Mouse (Mus musculus) forebrain, embryonic 10.5 days (tissue): Measurements from ENCODE around the gene Tulp2. TPM values are rescaled to one million over a fixed set of nuclear protein-coding genes. Genes with fewer than 3 reads are reported as not detected.

Source experiments
- DNase-seq: peaks from one replicate; pipeline ENCODE4 v3.0.0-alpha.2; 2017; ENCODE audit warnings: low spot score; ENCODE audit errors: extremely low spot score
- H3K27ac ChIP-seq: fragments of 300-500 bp; sonication (generic); 2 replicates; pipeline ENCODE4 v1.5.1; 2016; ENCODE audit warnings: mild to moderate bottlenecking
- H3K27me3 ChIP-seq: fragments of 300-500 bp; sonication (generic); 2 replicates; pipeline ENCODE4 v1.6.1; 2016; ENCODE audit warnings: mild to moderate bottlenecking; ENCODE audit not compliant: poor library complexity, severe bottlenecking
- H3K36me3 ChIP-seq: fragments of 300-500 bp; sonication (generic); replicated peaks from 2 replicates; pipeline ENCODE4 v1.6.1; 2016; ENCODE audit warnings: mild to moderate bottlenecking, moderate library complexity
- H3K4me1 ChIP-seq: fragments of 300-500 bp; sonication (generic); 2 replicates; pipeline ENCODE4 v1.6.1; 2016
- H3K4me3 ChIP-seq: fragments of 300-500 bp; sonication (generic); 2 replicates; pipeline ENCODE4 v1.5.1; 2016; ENCODE audit warnings: mild to moderate bottlenecking, moderate library complexity
- H3K9me3 ChIP-seq: fragments of 300-500 bp; sonication (generic); 2 replicates; pipeline ENCODE4 v1.6.1; 2016; ENCODE audit warnings: mild to moderate bottlenecking, moderate library complexity
- WGBS: fragments of 180-500 bp; shearing (Covaris S2); methylation state at CpG from one replicate; pipeline ENCODE4 v1.1.7; 2016; 5-methylcytosine and 5-hydroxymethylcytosine counted together
- polyA plus RNA-seq: library from polyadenylated mRNA; unstranded; fragments of >200 nt; fragmentation: Nextera tagmentation; extraction: Ambion mirVana; gene quantifications from 2 replicates; pipeline ENCODE4 v1.2.1, GENCODE M21; 2016

Tulp2 gene
- polyA plus RNA-seq, 1 experiment from 2014 or later: 0.12 TPM

DNA sequence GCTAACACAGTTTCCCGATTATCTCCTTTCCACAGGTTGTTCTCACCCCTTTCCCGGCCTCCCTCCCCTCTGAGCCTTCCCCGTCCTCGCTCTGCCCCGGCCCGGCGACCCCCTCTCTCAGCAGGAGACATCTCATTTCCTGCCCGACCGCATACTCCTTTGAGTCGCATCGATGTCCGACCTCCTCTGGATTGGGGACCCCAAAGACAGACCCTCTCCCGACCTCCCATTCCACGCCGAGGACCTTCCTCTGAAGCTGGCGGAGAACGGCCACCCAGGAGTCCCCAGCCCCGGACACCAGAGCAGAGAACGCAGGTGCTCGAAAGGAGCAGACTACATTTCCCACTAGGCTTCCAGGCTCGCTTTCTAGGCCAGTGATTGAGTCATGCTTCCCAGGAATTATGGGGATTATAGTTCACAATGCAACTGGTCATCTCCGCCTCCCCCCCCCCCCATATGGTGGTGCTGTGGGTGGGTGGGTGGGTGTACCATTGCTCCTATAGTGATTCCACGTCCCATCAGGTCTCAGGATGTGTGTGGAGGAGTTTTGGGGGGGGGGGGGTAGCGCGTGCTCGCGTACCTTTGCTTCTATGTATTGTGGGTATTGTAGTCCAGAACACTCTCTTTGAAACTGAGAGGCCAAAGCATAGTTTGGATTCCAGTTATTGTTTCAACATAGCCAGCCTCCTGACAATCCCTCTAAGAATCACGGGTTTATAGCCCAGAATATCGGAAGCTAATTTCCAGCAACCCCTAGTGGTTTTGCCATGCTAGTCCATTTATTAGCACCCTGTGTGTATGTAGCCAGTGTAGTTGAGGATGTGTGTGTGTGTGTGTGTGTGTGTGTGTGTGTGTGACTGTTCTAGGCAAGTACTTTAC, 56.7 kb downstream of the Tulp2 start:
- H3K4me1 ChIP-seq: peaks cover 21% of the 10 kb centered on the region
- DNase-seq: peak; percentile 66
- no peaks in the 10 kb centered on the region for H3K36me3 ChIP-seq
- peak overlapping the region; percentile 87 for H3K27ac ChIP-seq
- 2% methylated on average over 29 of the region's 29 CpGs for WGBS
- H3K27me3 ChIP-seq: no peaks in the 10 kb centered on the region
- H3K9me3 ChIP-seq: no peaks in the 10 kb centered on the region
- peak overlapping the region; percentile 70 for H3K4me3 ChIP-seq

DNA sequence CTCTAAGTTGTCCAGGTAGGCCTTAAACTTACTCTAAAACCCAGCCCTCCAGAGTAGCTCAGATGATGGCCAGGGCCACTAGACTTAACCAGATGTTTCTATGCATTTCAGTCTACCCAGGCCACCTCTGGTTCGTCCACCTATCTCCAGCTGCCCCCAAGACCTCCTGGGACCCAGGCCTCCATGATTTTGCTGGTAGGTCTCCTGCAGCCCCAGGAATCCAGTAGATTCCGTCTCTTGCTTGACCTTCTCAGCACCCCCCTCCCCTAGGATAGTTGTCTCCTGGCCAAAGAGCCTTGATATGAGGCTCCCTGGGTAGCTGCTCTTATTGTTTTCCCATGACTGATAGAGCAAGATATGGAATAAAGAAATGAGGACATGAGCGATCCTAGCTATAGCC, 57.4 kb downstream of the Tulp2 start:
- Histone ChIP-seq H3K27ac (peak overlapping the region; percentile 87), H3K4me1 (peaks cover 21% of the 10 kb centered on the region), H3K9me3 (no peaks in the 10 kb centered on the region), H3K4me3 (peak overlapping the region; percentile 10; the same call in 1 of the 2 replicates), H3K36me3 (no peaks in the 10 kb centered on the region), H3K27me3 (no peaks in the 10 kb centered on the region)
- WGBS: 85% methylated on average over 3 of the region's 3 CpGs
- DNase-seq: no peak

DNA sequence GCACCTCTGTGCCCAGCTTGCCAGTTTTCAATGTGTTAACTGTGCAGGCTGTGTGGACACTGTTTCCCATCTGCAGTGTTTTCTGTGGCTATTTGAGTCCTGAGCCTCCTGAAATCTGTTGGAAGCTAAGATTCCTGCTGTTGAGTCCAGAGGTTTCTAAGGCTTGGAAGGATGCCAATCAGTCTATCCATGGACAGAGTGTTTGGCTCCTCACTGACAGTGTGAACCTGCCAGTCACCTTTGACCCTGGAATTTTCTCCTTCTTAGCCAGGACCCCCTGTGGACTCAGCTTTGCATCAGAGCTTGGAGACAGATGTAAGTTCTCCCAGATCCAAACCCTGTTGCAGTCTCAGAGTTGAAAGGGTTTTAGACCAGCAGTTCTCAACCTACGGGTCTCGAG, 58.5 kb downstream of the Tulp2 start:
- no peak for DNase-seq
- Histone ChIP-seq H3K4me3 (no peak overlapping the region), H3K27ac (no peak overlapping the region), H3K36me3 (no peaks in the 10 kb centered on the region), H3K4me1 (peaks cover 21% of the 10 kb centered on the region), H3K27me3 (no peaks in the 10 kb centered on the region), H3K9me3 (peaks cover 3% of the 10 kb centered on the region; the same call in 1 of the 2 replicates)
- WGBS: 80% methylated on average over 2 of the region's 2 CpGs

DNA sequence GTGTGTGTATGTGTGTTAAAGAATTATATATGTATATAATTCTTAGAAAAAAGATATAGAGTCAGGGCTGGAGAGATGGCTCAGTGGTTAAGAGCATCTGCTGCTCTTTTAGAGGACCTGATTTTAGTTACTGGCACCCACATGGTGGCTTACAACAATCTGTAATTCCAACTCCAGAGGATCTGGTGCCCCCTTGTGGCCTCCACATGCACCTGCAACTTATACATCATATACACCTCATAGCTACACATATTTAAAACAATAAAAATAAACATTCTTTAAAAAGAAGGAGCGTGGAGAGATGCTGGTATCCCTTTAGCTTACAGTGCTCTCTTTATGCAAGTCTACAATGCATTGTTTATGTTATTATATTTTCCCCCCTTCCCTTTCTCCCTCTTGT, 62.8 kb downstream of the Tulp2 start:
- WGBS: 89% methylated on average over 1 of the region's 1 CpGs
- H3K9me3 ChIP-seq: peaks cover 3% of the 10 kb centered on the region; the same call in 1 of the 2 replicates
- H3K4me3 ChIP-seq: no peak overlapping the region
- no peaks in the 10 kb centered on the region for H3K27me3 ChIP-seq
- 0 out of 2 replicates have a peak, but pooled peaks cover 3% of the 10 kb centered on the region for H3K4me1 ChIP-seq
- no peaks in the 10 kb centered on the region for H3K36me3 ChIP-seq
- no peak for DNase-seq
- H3K27ac ChIP-seq: no peak overlapping the region

DNA sequence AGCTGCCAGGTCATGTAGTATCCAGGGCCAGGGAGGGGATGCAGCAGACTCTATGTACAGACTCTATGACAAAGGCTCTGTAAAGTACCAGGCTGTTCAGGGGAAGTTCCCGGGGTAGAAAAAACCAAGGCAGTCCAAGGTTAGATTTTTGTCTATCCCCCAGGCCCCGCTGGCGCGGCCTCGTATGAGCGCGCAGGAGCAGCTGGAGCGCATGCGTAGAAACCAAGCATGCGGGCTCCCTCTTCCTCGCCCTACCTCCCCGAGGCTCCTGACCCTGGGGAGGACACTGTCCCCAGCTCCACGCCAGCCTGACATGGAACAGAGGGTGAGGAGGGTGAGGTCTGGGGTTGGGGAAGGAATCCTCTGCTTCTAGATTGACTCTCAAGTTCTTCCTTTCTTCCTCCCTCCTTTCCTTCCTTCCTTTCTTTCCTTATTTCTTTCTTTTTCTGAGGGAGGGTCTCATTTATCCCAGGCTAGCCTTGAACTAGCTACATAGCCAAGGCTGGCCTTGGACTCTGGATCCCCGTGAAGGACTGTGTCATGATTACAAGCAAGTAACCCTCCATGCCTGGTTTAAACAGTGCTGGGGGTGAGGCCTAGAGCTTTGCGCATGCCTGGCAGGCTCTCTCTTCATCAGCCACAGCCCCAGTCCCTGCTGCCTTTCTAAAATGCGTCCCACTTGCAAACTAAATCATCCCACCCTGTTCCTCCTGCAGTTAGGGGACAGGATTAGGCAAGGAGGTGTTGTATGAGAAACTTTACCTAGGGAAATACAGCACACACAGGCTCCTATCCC, 68.2 kb downstream of the Tulp2 start:
- Histone ChIP-seq H3K36me3 (no peaks in the 10 kb centered on the region), H3K4me1 (peaks cover 3% of the 10 kb centered on the region), H3K4me3 (no peak overlapping the region), H3K27me3 (no peaks in the 10 kb centered on the region), H3K27ac (no peak overlapping the region), H3K9me3 (no peaks in the 10 kb centered on the region)
- WGBS: 90% methylated on average over 16 of the region's 16 CpGs
- DNase-seq: no peak

DNA sequence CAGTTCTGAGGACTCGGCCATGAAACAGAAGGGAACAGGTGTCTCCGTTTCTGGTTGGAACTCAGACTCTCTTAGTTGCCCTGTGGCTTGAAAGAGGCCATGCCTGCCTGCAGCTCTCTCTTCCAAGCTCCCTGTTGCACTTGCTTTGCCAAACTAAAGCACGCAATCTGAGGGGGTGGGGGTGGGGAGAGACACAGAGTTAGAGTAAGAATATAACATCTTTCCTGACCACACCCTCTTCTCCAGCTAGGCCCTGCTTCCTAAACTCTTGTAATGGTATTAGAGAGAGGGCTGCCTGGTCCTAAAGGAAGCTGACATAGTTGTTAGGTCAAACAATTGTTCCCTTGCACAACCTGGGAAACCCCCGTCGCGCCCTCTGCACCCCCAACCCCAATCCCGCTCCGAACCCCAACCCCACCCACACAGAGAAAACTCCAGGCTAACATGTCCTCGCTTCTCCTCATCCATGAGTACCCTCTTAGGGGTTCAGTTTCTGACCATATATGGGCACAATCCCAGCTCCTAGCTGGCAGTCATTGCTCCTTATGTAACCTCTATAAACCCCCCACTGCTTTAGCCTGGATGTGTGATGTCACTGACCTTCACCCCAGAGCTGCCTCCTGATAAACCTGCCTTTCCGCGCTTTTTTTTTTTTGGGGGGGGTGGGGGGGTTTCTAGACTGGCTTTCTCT, 69.3 kb downstream of the Tulp2 start:
- 82% methylated on average over 11 of the region's 11 CpGs for WGBS
- Histone ChIP-seq H3K27me3 (no peaks in the 10 kb centered on the region), H3K27ac (no peak overlapping the region), H3K9me3 (no peaks in the 10 kb centered on the region), H3K4me3 (no peak overlapping the region), H3K4me1 (peaks cover 7% of the 10 kb centered on the region), H3K36me3 (no peaks in the 10 kb centered on the region)
- DNase-seq: no peak

DNA sequence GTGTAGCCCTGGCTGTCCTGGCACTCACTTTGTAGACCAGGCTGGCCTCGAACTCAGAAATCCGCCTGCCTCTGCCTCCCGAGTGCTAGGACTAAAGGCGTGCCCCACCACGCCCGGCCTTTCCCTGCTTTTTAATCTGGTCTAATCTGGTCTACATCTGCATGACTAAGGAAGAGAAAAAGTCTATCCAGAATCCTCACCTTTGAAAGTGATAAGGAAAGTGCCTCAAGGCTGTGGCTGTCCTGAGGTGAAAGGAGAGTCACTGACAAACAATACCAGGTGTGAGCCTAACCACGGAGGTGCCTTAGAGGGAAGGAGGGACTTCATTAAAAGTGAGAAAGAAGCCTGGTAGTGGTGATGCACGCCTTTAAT, 69.8 kb downstream of the Tulp2 start:
- no peaks in the 10 kb centered on the region for H3K27me3 ChIP-seq
- WGBS: 83% methylated on average over 8 of the region's 8 CpGs
- no peaks in the 10 kb centered on the region for H3K36me3 ChIP-seq
- H3K9me3 ChIP-seq: no peaks in the 10 kb centered on the region
- no peak for DNase-seq
- H3K4me1 ChIP-seq: peaks cover 9% of the 10 kb centered on the region
- no peak overlapping the region for H3K4me3 ChIP-seq
- H3K27ac ChIP-seq: no peak overlapping the region

DNA sequence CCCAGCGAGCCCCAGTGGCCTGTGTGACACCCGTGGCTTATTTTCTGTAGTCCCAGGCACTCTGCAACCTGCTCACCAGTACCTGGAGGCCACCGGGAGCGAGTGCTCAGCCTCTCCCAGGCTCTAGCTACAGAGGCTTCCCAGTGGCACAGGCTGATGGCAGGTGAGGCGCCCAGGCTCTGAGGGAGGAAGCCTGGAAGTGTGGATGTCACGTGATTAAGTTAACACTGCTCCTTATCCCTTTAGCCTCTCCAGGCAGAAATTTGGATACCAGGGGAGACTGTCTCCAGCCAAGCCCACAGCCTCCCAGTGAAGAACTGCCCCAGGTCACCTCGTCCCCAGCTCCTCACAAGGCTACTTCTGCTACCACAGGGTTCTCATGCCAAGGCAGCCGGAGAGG, 71.8 kb downstream of the Tulp2 start:
- WGBS: 70% methylated on average over 8 of the region's 8 CpGs
- Histone ChIP-seq H3K4me1 (peaks cover 9% of the 10 kb centered on the region), H3K4me3 (no peak overlapping the region), H3K27ac (no peak overlapping the region), H3K36me3 (no peaks in the 10 kb centered on the region), H3K9me3 (no peaks in the 10 kb centered on the region), H3K27me3 (no peaks in the 10 kb centered on the region)
- DNase-seq: no peak

DNA sequence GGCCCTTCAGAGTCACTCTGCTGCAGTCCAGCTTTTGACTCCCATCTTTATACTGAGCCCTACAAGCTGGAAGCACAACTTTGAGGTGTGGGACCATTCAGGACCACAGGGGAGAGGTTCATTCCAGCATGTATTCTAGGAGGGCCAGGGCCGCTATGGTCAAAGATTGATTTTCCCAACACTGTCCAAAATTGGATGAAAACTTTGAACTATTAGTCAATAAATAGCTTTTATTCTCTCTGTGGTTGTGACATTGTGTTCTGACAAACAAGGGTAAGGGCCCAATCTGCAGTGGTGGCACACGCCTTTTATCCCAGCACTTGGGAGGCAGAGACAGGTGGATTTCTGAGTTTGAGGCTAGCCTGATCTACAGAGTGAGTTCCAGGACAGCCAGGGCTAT, 72.3 kb downstream of the Tulp2 start:
- WGBS: 97% methylated on average over 2 of the region's 2 CpGs
- Histone ChIP-seq H3K9me3 (no peaks in the 10 kb centered on the region), H3K4me1 (peaks cover 9% of the 10 kb centered on the region), H3K27ac (no peak overlapping the region), H3K36me3 (no peaks in the 10 kb centered on the region), H3K27me3 (no peaks in the 10 kb centered on the region), H3K4me3 (no peak overlapping the region)
- DNase-seq: no peak

DNA sequence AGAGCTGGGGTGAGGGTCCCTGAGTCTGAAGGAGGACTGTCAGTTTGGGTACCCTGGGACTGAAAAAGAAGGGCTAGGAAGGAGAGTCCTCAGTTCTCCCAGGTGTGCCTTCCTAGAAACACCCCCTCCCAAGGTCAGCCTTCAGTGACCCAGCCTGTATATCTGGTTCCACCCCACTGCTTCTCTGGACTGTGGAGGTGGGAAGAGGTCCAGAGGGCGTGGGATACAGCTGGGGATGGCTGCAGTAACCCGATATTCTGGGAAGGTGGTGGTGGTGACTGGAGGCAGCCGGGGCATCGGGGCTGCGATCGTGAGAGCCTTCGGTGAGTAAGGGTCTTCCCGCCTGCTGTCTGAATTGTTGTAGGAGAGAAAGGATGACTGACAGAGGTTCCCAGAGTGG, 73.1 kb downstream of the Tulp2 start, which contains the start of gene Hsd17b14:
Gene Hsd17b14 (plus strand): TSS at position 150 of the 400 bp plus-strand sequence.
- H3K4me3 ChIP-seq: no peak within 1 kb of the TSS
- peaks cover 9% of the 10 kb centered on the region for H3K4me1 ChIP-seq
- DNase-seq: no peak
- H3K27ac ChIP-seq: no peak within 1 kb of the TSS
- H3K36me3 ChIP-seq: no peaks in the 10 kb centered on the region
- WGBS: 47% methylated on average over 8 of the region's 8 CpGs
- H3K9me3 ChIP-seq: no peaks in the 10 kb centered on the region
- H3K27me3 ChIP-seq: no peaks in the 10 kb centered on the region

DNA sequence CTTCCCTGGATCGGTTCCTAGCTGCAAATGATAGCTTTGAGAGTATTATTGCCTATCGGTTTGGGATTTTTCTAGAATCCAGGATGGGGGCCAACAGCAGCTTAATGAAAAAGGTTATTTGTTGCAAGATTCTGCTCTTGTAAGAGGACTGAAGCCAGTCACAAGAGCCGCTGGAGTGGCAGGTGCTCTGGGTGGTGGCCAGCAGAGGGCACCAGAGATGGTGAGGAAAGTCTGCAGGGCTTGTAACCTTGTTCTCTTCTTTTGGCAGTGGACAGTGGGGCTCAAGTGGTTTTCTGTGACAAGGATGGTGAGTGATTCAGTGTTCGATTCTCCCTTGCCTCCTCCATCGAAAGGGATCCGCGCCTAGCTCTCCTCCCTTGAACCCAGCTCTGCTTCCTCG, 74.1 kb downstream of the Tulp2 start:
- no peaks in the 10 kb centered on the region for H3K36me3 ChIP-seq
- H3K9me3 ChIP-seq: no peaks in the 10 kb centered on the region
- H3K4me3 ChIP-seq: no peak overlapping the region
- no peaks in the 10 kb centered on the region for H3K27me3 ChIP-seq
- 27% methylated on average over 8 of the region's 8 CpGs for WGBS
- peak; percentile 77 for DNase-seq
- peaks cover 10% of the 10 kb centered on the region for H3K4me1 ChIP-seq
- H3K27ac ChIP-seq: peak overlapping the region; percentile 40; the same call in 1 of the 2 replicates

DNA sequence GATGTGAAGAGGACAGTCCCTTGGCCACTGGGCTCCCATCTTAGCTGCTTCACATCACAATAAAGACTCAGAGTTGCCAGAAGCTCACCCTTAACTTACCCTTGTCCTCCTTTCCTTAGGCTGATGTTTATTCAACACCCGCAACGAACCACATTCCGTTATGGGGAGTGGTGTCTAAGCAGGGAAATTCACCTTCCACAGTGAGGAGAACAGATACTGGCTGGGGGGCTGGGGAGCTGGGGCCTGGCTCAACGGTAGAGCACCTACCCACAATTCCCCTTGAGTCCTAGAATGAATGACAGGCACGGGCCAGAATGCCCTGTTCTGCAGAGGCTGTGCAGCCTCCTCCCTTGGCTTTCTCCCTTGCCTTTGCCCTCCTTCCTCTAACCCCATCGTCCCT, 77.2 kb downstream of the Tulp2 start:
- DNase-seq: no peak
- Histone ChIP-seq H3K36me3 (no peaks in the 10 kb centered on the region), H3K4me1 (peaks cover 26% of the 10 kb centered on the region), H3K4me3 (no peak overlapping the region), H3K9me3 (no peaks in the 10 kb centered on the region), H3K27ac (no peak overlapping the region), H3K27me3 (peaks cover 4% of the 10 kb centered on the region; the same call in 1 of the 2 replicates)
- WGBS: 74% methylated on average over 6 of the region's 6 CpGs
